Mouse (Mus musculus) megakaryocyte progenitor cell, adult 5-6 weeks (primary cell): ENCODE measurements around the gene Ppid. TPM values are rescaled to one million over a fixed set of nuclear protein-coding genes. Genes with fewer than 3 reads are reported as not detected.

Source experiments
- total RNA-seq, 2 experiments: library from RNA; stranded (forward) in 1 of 2; stranded (reverse) in 1 of 2; fragments of 157-497, 149-512 nt in 1 of 2; fragments of 200-1000 nt in 1 of 2; gene quantifications; 2 replicates each; pipeline versions ENCODE4 v1.2.3 to v1.2.4; 2015 to 2017

The Ppid gene
- total RNA-seq, 2 experiments from 2014 or later: 234 to 271 TPM

Other genes starting within 250 kb of the Ppid start
- 8.0 and 11.2 TPM in 2 replicates for gene Fnip2, start 23.5 kb upstream of the Ppid start, total RNA-seq (2015)
- gene Fnip2, start 23.5 kb upstream of the Ppid start, total RNA-seq (2017): 7.1 and 7.8 TPM in 2 replicates
- 38.3 and 42.3 TPM in 2 replicates for gene 4930579G24Rik, start 37.7 kb downstream of the Ppid start, total RNA-seq (2015)
- 14.4 and 15.7 TPM in 2 replicates for gene 4930579G24Rik, start 37.7 kb downstream of the Ppid start, total RNA-seq (2017)
- gene Etfdh, start 38.2 kb downstream of the Ppid start, total RNA-seq (2015): 40.3 and 42.5 TPM in 2 replicates
- 60.0 and 73.8 TPM in 2 replicates for gene Etfdh, start 38.2 kb downstream of the Ppid start, total RNA-seq (2017)
- not detected in 2 replicates for gene Rxfp1, start 146.5 kb downstream of the Ppid start, total RNA-seq (2015)
- not detected in 2 replicates for gene Rxfp1, start 146.5 kb downstream of the Ppid start, total RNA-seq (2017)